Mouse (Mus musculus) liver, embryonic 15.5 days (tissue): ENCODE data around the gene Gadl1. TPM values are rescaled to one million over a fixed set of nuclear protein-coding genes. Genes with fewer than 3 reads are reported as not detected.

ENCODE experiments used
- ATAC-seq: fragments of 200-750 bp; cut with Nextera tagmentation; 2 replicates; pipeline ENCODE4 v1.8.0; 2017; ENCODE audit warnings: moderate number of reproducible peaks, mild to moderate bottlenecking, moderate library complexity; ENCODE audit not compliant: insufficient read depth
- H3K27ac ChIP-seq: fragments of 300-500 bp; sonication (generic); replicated peaks from 2 replicates; pipeline ENCODE4 v1.5.1; 2015; ENCODE audit warnings: mild to moderate bottlenecking, inconsistent platforms
- H3K27me3 ChIP-seq: fragments of 300-500 bp; sonication (generic); 2 replicates; pipeline ENCODE4 v1.6.1; 2015; ENCODE audit warnings: mild to moderate bottlenecking, inconsistent platforms
- H3K36me3 ChIP-seq: fragments of 300-500 bp; sonication (generic); replicated peaks from 2 replicates; pipeline ENCODE4 v1.6.1; 2015; ENCODE audit warnings: moderate library complexity, mild to moderate bottlenecking, inconsistent platforms
- H3K4me1 ChIP-seq: fragments of 300-500 bp; sonication (generic); replicated peaks from 2 replicates; pipeline ENCODE4 v1.6.1; 2015; ENCODE audit warnings: inconsistent platforms
- H3K4me2 ChIP-seq: fragments of 300-500 bp; sonication (generic); 2 replicates; pipeline ENCODE4 v1.6.1; 2015; ENCODE audit warnings: moderate library complexity, mild to moderate bottlenecking, inconsistent platforms
- H3K4me3 ChIP-seq: fragments of 300-500 bp; sonication (generic); replicated peaks from 2 replicates; pipeline ENCODE4 v1.5.1; 2015; ENCODE audit warnings: mild to moderate bottlenecking, inconsistent platforms
- H3K9ac ChIP-seq: fragments of 300-500 bp; sonication (generic); 2 replicates; pipeline ENCODE4 v1.6.1; 2015; ENCODE audit warnings: moderate library complexity, mild to moderate bottlenecking, inconsistent platforms
- H3K9me3 ChIP-seq: fragments of 300-500 bp; sonication (generic); replicated peaks from 2 replicates; pipeline ENCODE4 v1.6.1; 2016; ENCODE audit warnings: inconsistent platforms
- WGBS: fragments of 180-500 bp; shearing (Covaris S2); methylation state at CpG from one replicate; pipeline ENCODE4 v1.1.7; 2015; ENCODE audit warnings: mixed read lengths; ENCODE audit not compliant: insufficient replicate concordance; 5-methylcytosine and 5-hydroxymethylcytosine counted together
- polyA plus RNA-seq: library from polyadenylated mRNA; unstranded; fragments of >200 nt; fragmentation: Nextera tagmentation; extraction: Ambion mirVana; gene quantifications from 2 replicates; pipeline ENCODE4 v1.2.1, GENCODE M21; 2015

Gadl1 gene
- polyA plus RNA-seq, 1 experiment from 2014 or later, result 0.35 TPM

GRCm38 (mm10) chr9:115893947-115894346 is 15.3 kb upstream of the Gadl1 start:
- Histone ChIP-seq H3K36me3 (no peaks in the 10 kb centered on the region), H3K4me2 (no peak overlapping the region), H3K4me3 (no peak overlapping the region), H3K4me1 (no peaks in the 10 kb centered on the region), H3K27me3 (no peaks in the 10 kb centered on the region), H3K9ac (no peak overlapping the region), H3K9me3 (no peaks in the 10 kb centered on the region), H3K27ac (no peak overlapping the region)
- WGBS, result 82% methylated on average over 10 of the region's 10 CpGs
- no peak for ATAC-seq

- Histone ChIP-seq H3K4me1 (no peaks in the 10 kb centered on the region), H3K36me3 (no peaks in the 10 kb centered on the region), H3K9me3 (no peaks in the 10 kb centered on the region), H3K27ac (no peak overlapping the region), H3K27me3 (no peaks in the 10 kb centered on the region), H3K9ac (no peak overlapping the region), H3K4me2 (no peak overlapping the region), H3K4me3 (no peak overlapping the region)
- whole genome bisulfite sequencing, result 19% methylated on average over 15 of the region's 15 CpGs
- ATAC-seq, result no peak
Observed at GRCm38 (mm10) chr9:115908325-115908724, 930 bp upstream of the Gadl1 start.

- H3K9me3 ChIP-seq, result no peaks in the 10 kb centered on the region
- H3K4me2 ChIP-seq, result no peak overlapping the region
- H3K36me3 ChIP-seq, result no peaks in the 10 kb centered on the region
- no peak overlapping the region for H3K9ac ChIP-seq
- no peak overlapping the region for H3K4me3 ChIP-seq
- no peaks in the 10 kb centered on the region for H3K27me3 ChIP-seq
- WGBS, result 54% methylated on average over 7 of the region's 7 CpGs
- H3K27ac ChIP-seq, result no peak overlapping the region
- ATAC-seq, result no peak
- no peaks in the 10 kb centered on the region for H3K4me1 ChIP-seq
Observed at GRCm38 (mm10) chr9:115914006-115914405, 4.8 kb downstream of the Gadl1 start.

- 63% methylated on average over 14 of the region's 14 CpGs for WGBS
- H3K27ac ChIP-seq, result no peak overlapping the region
- H3K9me3 ChIP-seq, result no peaks in the 10 kb centered on the region
- ATAC-seq, result no peak
- no peak overlapping the region for H3K4me3 ChIP-seq
- no peaks in the 10 kb centered on the region for H3K4me1 ChIP-seq
- no peak overlapping the region for H3K4me2 ChIP-seq
- H3K27me3 ChIP-seq, result no peaks in the 10 kb centered on the region
- H3K9ac ChIP-seq, result no peak overlapping the region
- H3K36me3 ChIP-seq, result no peaks in the 10 kb centered on the region
Observed at GRCm38 (mm10) chr9:115915586-115916270, 6.5 kb downstream of the Gadl1 start.

GRCm38 (mm10) chr9:115919736-115920135 is 10.5 kb downstream of the Gadl1 start:
- ATAC-seq, result no peak
- Histone ChIP-seq H3K4me1 (no peaks in the 10 kb centered on the region), H3K4me2 (no peak overlapping the region), H3K4me3 (no peak overlapping the region), H3K9ac (no peak overlapping the region), H3K27me3 (no peaks in the 10 kb centered on the region), H3K36me3 (no peaks in the 10 kb centered on the region), H3K27ac (no peak overlapping the region), H3K9me3 (no peaks in the 10 kb centered on the region)
- 73% methylated on average over 3 of the region's 3 CpGs for WGBS

GRCm38 (mm10) chr9:115922662-115923061 is 13.4 kb downstream of the Gadl1 start:
- H3K4me2 ChIP-seq, result no peak overlapping the region
- H3K27me3 ChIP-seq, result no peaks in the 10 kb centered on the region
- no peak overlapping the region for H3K4me3 ChIP-seq
- no peak overlapping the region for H3K27ac ChIP-seq
- ATAC-seq, result no peak
- 67% methylated on average over 10 of the region's 10 CpGs for WGBS
- H3K9me3 ChIP-seq, result no peaks in the 10 kb centered on the region
- H3K9ac ChIP-seq, result no peak overlapping the region
- no peaks in the 10 kb centered on the region for H3K4me1 ChIP-seq
- H3K36me3 ChIP-seq, result no peaks in the 10 kb centered on the region

GRCm38 (mm10) chr9:115924094-115924493 is 14.8 kb downstream of the Gadl1 start:
- Histone ChIP-seq H3K27ac (no peak overlapping the region), H3K27me3 (no peaks in the 10 kb centered on the region), H3K9me3 (no peaks in the 10 kb centered on the region), H3K9ac (no peak overlapping the region), H3K4me2 (no peak overlapping the region), H3K36me3 (no peaks in the 10 kb centered on the region), H3K4me3 (no peak overlapping the region), H3K4me1 (no peaks in the 10 kb centered on the region)
- WGBS, result 54% methylated on average over 1 of the region's 1 CpGs
- no peak for ATAC-seq

- Histone ChIP-seq H3K9me3 (no peaks in the 10 kb centered on the region), H3K27ac (no peak overlapping the region), H3K27me3 (no peaks in the 10 kb centered on the region), H3K4me1 (no peaks in the 10 kb centered on the region), H3K9ac (no peak overlapping the region), H3K36me3 (no peaks in the 10 kb centered on the region), H3K4me3 (no peak overlapping the region), H3K4me2 (no peak overlapping the region)
- no peak for ATAC-seq
- WGBS, result 54% methylated on average over 2 of the region's 2 CpGs
Observed at GRCm38 (mm10) chr9:115931803-115932202, 22.5 kb downstream of the Gadl1 start.

GRCm38 (mm10) chr9:115932741-115933140 is 23.5 kb downstream of the Gadl1 start:
- ATAC-seq, result no peak
- WGBS, result 61% methylated on average over 4 of the region's 4 CpGs

GRCm38 (mm10) chr9:115933243-115933964 is 24.1 kb downstream of the Gadl1 start:
- Histone ChIP-seq H3K27me3 (no peaks in the 10 kb centered on the region), H3K4me2 (no peak overlapping the region), H3K9me3 (no peaks in the 10 kb centered on the region), H3K4me3 (no peak overlapping the region), H3K36me3 (no peaks in the 10 kb centered on the region), H3K9ac (no peak overlapping the region), H3K4me1 (no peaks in the 10 kb centered on the region), H3K27ac (no peak overlapping the region)
- 49% methylated on average over 7 of the region's 7 CpGs for WGBS
- no peak for ATAC-seq

More at GRCm38 (mm10) chr9:115932741-115933140, 23.5 kb downstream of the Gadl1 start:
- Histone ChIP-seq H3K9ac (no peak overlapping the region), H3K27me3 (no peaks in the 10 kb centered on the region), H3K9me3 (no peaks in the 10 kb centered on the region), H3K4me2 (no peak overlapping the region), H3K4me3 (no peak overlapping the region), H3K27ac (no peak overlapping the region), H3K4me1 (no peaks in the 10 kb centered on the region), H3K36me3 (no peaks in the 10 kb centered on the region)

GRCm38 (mm10) chr9:115934288-115934687 is 25.0 kb downstream of the Gadl1 start:
- H3K27me3 ChIP-seq, result no peaks in the 10 kb centered on the region
- H3K4me1 ChIP-seq, result no peaks in the 10 kb centered on the region
- H3K27ac ChIP-seq, result no peak overlapping the region
- no peak for ATAC-seq
- H3K9me3 ChIP-seq, result no peaks in the 10 kb centered on the region
- WGBS, result 68% methylated on average over 11 of the region's 11 CpGs
- H3K9ac ChIP-seq, result no peak overlapping the region
- no peak overlapping the region for H3K4me3 ChIP-seq
- H3K36me3 ChIP-seq, result no peaks in the 10 kb centered on the region
- H3K4me2 ChIP-seq, result no peak overlapping the region
